Mouse (Mus musculus): ENCODE data around the gene Snrpd3.
"Not testable (repeated sequence)": the region's sequence is repeated elsewhere in the genome, so short reads cannot be mapped to it uniquely, and the experiment has no call there.

Snrpd3 gene

GRCm38 (mm10) chr10:75535423-75535822 is 18.1 kb downstream of the Snrpd3 start:
- no peak for DNase-seq (ENCODE audit: low read depth)

GRCm38 (mm10) chr10:75536123-75536522 is 18.8 kb downstream of the Snrpd3 start:
- no peak for DNase-seq (ENCODE audit: low read depth)

DNA sequence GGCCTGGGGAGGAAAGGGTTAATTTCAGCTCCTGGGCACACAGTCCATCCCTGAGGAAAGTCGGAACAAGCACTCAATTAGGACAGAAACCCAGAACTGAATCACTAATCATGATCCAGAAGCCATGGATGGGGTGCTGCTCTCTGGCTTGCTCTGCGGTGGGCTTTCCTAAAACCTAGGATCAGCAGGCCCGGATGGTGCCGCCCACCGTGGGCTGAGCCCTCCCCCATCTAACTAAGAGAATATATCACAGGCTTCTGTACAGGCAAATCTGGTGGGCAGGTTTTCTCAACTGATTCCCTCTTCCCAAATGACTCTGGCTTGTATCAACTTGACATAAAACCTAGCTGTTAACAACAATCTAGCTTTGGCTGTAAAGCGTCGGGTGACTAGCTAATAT is 30.6 kb downstream of the Snrpd3 start:
- DNase-seq (ENCODE audit: low read depth) = no peak

DNA sequence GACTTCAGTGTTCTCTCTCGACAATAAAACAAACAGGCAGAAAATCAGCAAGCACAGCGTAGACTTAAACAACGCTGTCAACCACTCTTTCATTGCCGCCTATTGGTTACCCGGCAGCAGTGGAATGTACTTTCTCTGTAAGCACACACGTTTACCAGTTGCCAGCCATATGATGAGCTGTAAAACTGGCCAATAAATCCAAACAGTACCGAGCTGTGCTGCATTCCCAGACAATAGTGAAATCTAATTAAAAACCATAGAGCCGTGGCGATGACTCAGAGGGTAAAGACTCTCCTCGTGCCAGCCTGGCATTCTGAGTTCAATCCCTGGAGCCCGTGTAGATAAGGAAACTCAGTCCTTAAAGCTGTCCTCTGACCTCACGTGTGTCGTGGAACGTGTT is 31.1 kb downstream of the Snrpd3 start:
- DNase-seq (ENCODE audit: low read depth) = no peak

DNA sequence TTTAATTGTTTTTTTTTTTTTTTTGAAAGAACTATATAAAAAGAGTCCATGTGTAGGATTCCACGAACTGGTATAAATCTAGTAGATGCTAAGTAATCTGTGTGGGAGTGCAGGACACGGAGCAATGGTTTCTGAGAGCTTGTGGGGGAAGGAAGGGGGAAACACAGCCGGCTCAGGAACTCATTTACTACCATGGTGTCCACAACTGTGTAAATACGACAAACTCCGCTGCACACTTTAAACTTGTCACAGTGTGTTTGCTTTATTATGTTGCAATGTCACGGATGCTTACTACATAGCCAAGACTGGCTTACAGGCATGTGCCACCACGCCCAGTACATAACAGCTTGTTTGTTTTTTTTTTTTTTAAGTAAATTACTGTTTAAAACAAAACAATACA is 32.5 kb downstream of the Snrpd3 start:
- DNase-seq (ENCODE audit: low read depth) = no peak

DNA sequence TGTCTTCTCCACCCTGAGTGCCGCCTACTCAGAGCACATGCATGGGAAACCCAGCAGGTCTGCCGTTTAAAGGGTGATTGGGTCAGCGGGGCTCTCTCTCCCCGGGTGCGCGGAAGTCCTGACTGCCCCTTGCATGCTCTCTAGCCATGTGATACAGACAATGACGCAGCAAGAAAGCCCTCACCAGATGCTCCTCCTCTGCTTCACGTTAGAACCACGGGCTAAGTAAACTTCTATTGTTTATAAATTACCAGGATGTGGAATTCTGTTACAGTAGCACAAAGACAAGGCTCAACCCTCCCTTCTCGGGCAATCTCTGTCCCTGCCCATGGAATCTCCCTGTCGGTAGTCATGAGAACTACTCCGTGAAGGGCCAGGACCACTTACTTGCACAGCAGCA is 33.8 kb downstream of the Snrpd3 start:
- no peak for DNase-seq (ENCODE audit: low read depth)

GRCm38 (mm10) chr10:75552106-75552505 is 34.8 kb downstream of the Snrpd3 start:
- no peak for DNase-seq (ENCODE audit: low read depth)

DNA sequence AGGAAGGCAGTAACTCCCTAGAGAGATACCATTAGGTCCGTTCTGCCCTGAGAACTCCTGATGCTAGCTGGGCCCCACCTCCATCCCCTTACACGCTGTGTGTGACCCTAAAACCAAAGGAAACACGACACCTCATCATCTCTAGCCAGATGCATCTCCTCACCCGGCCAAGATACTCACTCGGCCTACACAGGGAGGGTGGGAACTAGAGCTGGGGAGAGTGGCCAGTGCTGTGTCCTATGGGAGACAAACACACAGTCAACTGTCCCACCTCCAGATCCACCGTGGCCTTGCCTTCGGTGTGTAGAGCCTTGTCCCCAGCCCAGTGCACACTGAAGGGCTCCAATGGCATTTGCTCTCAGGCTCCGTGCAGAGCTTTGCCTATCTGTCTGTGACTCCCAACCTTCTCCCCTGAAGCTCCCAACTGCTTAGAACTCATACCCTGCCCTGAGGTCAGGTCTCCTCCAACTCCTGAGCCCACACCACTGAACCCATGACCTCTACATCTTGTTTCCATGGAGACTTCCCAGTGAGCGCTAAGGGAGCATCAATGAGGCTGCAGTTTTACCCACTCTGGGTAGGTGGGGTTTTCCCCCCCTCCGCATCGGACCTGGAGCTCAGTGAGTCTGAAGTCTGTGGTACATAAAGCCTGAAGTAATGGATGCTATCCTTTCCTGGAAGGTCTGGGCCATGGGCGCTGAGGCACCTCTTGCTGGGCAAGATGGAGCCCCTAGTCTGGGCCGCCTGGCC is 35.5 kb downstream of the Snrpd3 start:
- DNase-seq (ENCODE audit: low read depth) = no peak

DNA sequence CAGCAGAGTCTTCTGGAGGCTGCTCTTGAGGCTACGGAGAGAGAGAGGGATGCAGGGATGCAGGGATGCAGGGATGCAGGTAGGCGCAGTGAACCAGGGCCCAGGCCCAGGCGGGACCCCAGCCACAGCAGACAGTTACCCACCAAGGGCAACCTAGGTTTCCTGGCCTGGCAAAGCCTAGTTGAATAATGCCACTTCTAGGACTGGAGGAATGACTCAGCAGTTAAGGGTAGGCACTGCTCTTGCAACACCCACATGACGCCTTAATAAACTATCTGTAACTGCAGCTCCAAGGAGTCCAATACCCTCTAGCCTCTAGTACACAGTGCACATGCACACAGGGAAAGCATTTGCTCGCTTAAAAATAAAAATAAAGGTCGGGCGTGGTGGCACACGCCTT is 36.7 kb downstream of the Snrpd3 start:
- DNase-seq (ENCODE audit: low read depth) = no peak

DNA sequence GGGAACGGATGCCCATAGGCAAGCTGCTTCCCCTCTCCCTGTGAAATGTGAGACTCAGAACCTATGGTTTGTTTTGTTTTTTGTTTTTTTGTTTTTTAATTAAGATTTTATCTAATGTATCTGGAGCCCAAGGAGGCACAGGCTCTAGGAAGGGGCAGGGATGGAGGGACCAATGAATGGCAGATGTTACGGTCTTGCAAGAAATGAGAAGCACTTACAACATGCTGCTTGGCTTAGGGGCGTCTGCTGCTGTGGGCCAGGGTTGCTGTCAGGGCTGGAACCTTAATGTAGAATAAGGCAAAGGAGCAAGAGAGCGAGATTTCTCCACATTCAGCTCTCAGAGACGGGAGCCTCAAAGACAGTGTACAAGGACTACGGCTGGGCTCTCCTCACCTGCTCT is 38.2 kb downstream of the Snrpd3 start:
- no peak for DNase-seq (ENCODE audit: low read depth)

- no peak for DNase-seq (ENCODE audit: low read depth)
These were observed 38.7 kb downstream of the Snrpd3 start for GRCm38 (mm10) chr10:75556026-75556425.

- DNase-seq (ENCODE audit: low read depth) = no peak
These were observed 41.2 kb downstream of the Snrpd3 start for GRCm38 (mm10) chr10:75558515-75558914.

DNA sequence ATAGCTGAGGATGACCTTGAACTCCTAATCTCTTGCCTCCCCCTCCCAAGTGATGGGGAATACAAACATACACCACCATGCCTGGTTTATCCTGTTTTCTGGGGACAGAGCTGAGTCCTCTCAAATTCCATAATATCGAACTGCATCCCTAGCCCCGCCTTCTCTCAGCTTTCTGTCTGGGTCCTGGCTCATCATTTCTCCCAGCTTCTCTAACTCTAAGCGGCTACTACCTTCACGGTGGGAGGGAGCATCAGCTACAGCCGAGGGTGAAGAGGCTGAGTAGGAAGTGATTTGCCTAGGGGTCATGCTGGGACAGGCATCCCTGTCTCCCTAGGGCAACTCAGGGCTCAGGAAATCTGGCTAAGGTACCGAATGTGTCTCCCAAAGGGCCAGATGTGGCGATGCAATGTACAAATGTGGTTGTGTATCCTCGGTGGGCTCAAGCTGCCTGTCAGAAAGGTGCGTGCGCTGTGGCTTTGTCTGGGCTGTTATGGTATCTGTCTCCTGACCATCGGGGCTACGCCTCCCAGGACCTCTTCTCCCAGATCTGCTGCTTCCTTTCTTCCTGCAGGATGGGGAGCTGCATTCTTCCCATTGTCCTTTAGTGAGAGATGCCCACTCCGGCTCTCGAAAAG is 41.8 kb downstream of the Snrpd3 start:
- no peak for DNase-seq (ENCODE audit: low read depth)

DNA sequence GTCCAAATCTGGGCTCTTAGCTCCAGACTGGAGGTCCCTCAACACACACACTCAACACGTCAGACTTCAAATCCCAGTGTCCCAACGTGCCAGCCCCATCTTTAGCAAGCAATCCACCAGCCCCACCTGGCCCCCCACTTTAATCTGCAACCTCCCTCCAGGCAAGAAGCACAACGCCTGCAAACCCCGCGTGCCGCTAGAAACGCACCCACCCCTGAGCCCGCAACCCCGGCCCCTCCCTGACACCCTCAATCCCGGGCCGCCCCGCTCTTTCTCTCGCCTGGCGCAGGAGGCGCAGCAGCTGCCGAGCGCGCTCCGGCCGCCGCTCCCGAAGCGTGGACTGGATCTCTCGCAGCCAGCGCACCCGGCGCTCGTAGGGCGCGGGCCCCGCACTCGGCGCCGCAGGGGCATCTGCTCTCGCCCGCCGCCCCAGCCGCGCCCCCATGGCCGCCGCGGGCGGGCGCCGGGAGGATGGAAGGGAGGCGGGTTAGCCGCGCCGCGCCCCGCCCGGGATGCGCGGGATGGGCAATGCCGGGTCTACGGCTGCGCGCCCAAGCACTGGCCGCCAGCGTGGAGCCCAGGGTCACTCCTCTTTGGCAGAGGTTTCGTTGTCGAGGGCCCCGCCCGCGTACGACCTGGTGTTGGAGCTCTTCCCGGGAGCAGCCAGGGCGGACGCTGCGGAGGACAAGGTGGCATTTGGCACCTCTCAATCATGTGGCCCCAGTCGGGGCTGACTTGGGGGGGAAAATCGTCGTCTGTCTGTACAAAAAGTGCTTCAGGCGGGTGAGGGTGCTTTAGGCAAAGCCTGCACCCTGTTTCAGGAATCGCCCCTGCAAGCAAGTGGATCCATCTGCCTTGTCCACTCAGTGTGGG is 42.6 kb downstream of the Snrpd3 start, which contains the start of gene Lrrc75b:
TSS of gene Lrrc75b (minus strand) at position 655 of the 873 bp plus-strand sequence.
- no peak for DNase-seq (ENCODE audit: low read depth)

DNA sequence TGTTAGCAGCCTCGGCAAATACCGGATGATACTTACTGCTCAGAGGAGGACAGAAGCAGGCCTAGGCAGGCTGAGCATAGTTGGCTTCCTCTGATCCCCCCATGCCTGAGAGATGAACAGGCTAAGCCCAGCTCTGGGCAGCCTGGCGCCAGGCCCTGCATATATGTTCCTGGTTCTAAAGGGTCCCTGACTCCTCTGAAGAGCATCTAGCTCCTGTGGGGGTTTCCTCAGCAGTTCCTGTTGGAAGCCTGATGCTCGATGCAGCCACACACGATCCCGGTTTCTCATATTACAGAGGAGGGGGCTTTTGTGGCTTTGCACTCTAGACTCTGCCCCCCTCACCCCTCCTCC is 43.2 kb downstream of the Snrpd3 start:
- no peak for DNase-seq (ENCODE audit: low read depth)

- no peak for DNase-seq (ENCODE audit: low read depth)
These were observed 43.8 kb downstream of the Snrpd3 start, which contains the start of gene Ggt1 for GRCm38 (mm10) chr10:75561071-75561654. Gene Ggt1, plus strand, starts transcription at chr10:75561604.

DNA sequence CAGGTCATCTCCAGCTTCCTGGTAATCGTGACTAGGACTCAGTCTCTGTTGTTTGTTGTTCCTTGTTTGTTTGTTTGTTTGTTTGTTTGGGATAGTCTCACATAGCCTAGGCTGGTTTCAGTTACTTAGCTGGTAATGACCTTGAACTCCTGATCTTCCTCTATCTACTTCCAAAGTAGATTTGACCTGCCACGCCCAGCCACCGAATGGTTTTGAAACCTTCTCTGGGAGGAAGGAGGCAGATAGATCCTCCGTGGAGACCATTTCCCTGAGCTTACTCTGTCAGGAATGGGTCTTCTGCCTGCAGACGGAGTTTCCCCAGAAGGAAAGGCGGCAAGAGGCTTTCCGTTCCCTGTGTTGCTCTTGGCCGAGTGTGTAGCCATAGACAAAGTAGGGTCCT is 45.2 kb downstream of the Snrpd3 start:
- DNase-seq (ENCODE audit: low read depth) = no peak

DNA sequence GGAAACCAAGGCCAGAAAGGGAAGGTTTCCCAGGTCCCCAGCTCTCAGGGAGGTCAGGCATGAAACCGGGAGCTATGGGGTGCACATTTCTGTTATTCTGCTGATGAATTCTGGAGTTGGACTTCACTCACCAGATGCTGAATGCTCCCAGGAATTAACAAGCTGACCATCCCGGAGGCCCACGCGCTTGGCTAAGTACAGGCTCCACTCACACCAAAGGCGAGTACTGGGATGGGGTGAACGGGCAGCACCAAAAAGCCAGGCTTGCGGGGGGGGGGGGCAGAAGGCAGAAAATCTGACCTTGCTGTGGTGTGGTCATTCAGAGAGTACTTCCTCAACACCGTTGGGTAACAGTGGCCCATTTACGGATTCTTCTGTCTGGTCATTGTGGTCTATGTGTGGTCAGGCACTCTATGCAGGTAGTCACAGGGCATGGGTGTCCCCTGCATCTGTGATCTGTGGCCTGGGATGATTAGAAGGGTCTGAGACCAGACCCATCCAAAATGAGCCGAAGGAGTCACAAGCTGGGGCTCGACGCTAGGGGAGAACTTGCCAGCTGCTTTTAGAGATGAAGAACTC is 47.4 kb downstream of the Snrpd3 start:
- DNase-seq (ENCODE audit: low read depth) = no peak

DNA sequence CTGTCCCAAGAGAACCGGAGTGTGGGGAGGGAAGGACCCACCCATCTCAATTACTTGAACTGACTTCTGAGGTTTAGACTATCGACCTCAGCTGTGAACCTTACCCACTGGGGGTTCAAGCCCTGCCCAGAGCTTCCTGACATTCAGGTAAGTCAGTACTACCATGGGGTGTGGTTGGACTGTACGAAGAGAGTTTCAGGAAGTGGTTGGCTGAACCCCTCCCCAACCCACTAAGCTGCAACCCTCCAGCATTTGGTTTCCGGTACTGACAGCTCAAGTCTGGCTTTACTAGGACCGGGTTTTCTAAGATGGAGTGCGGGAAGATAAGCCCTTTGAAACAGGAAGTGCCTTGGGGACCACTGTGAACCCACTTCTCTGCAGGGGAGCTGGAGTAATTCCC is 48.1 kb downstream of the Snrpd3 start:
- no peak for DNase-seq (ENCODE audit: low read depth)

- no peak for DNase-seq (ENCODE audit: low read depth)
These were observed 48.6 kb downstream of the Snrpd3 start for GRCm38 (mm10) chr10:75565906-75566305.

- no peak for DNase-seq (ENCODE audit: low read depth)
These were observed 49.0 kb downstream of the Snrpd3 start for GRCm38 (mm10) chr10:75566321-75566720.

GRCm38 (mm10) chr10:75566765-75567164 is 49.4 kb downstream of the Snrpd3 start:
- not testable (repeated sequence) for DNase-seq (ENCODE audit: low read depth)
